Mouse (Mus musculus) adrenal gland, adult (tissue): ENCODE data around the gene Cog6.

Experiments
- DNase-seq, 2 experiments: peaks; one replicate each; pipeline ENCODE4 v3.0.0; 2022 to 2023; ENCODE audit warnings: low spot score in 1 of 2; ENCODE audit not compliant: inconsistent age in 2 of 2

Cog6 gene

GRCm38 (mm10) chr3:52964206-52964605 is 52.8 kb downstream of the Cog6 start:
- DNase-seq, result no peak

- no peak for DNase-seq
Measured at GRCm38 (mm10) chr3:52963441-52963840, 53.6 kb downstream of the Cog6 start.

DNA sequence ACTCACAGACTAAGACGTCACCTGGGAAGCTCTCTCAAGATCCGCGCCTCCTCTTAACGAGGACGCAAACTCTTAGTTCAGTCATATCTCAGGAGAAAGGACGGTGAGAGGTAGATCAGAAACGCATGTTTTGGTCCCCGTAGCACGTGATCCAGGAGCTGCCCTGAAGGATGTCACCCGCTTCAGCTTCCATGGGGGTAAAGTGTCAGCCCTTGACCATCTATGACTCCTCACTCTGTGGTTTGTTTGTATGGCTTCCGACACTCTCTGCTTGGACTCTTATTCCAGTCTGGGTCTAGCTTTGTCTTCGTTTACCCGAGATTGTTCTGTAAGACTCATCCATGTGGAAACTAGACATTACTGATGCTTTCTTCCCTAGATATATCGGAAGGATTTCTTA is 54.6 kb downstream of the Cog6 start:
- DNase-seq, result no peak

DNA sequence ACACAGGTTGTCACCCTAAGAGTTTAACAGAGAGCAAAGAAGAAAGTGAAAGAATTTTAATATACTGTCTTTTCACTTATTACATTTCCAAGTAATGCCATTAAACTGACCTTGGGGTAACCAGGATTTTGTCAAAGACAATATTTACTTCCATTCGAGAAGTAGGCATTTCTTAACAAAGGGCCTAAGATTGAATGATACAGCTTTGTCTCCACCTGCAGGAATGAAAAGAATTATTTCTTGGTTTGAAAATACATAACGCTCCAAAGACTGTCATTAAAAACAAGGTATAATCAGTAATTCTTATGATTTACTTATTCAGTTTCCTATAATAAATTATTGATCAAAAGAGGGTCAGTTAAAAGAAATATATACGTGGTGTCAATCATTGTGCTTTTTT is 55.4 kb downstream of the Cog6 start:
- no peak for DNase-seq

- no peak for DNase-seq
Measured at GRCm38 (mm10) chr3:52960951-52961350, 56.1 kb downstream of the Cog6 start.

- no peak for DNase-seq
Measured at GRCm38 (mm10) chr3:52958444-52959120, 58.5 kb downstream of the Cog6 start.

DNA sequence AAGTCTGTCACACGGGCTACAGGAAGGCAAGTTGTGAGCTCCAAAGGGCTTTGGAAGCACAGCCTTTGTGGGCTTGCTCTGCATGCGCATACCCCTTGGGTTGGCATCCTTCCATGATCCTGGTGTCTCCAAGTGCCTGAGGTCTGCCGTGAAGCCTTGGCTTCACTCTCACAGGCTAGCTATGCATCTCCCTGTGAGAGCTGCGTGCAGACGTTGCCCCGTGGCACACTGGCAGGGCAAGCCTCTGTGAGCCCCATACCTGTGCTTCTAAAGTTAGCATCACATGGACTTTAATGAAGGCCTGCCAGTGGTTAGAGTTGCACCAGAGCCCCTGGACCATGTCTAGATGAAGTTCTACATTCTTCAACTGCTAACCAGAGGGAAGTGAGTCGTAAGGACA is 59.2 kb downstream of the Cog6 start:
- DNase-seq, result no peak

- DNase-seq, result peak in 1 of 2 experiments; percentile 33
Measured at GRCm38 (mm10) chr3:52956236-52956635, 60.8 kb downstream of the Cog6 start.

DNA sequence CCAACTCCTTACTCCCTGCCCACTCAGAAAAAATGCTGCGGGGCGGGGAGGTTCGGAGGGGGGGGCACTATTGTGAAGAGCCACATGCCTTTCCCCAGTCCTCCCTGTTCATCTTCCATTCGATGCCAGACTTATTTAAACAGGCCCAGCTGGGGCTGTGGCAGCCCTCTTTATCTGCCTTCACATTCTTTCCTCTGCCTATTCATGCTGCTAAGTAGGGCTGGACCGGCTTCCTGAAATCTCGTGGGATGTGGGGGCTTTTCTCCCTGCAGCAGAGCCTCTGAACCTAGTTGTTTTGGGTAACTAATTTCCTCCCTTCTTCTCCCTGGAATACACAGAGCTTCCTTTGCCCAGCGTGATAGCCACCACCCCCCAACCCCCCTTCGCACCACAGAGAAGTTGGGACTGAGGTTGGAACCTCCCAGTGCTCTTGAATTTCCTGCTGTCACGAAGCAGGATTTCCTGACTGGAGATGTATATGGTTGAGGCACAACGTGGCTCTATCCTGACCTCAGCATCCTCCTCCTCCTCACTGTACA is 61.5 kb downstream of the Cog6 start:
- peak; percentile 47 to 63 for DNase-seq

DNA sequence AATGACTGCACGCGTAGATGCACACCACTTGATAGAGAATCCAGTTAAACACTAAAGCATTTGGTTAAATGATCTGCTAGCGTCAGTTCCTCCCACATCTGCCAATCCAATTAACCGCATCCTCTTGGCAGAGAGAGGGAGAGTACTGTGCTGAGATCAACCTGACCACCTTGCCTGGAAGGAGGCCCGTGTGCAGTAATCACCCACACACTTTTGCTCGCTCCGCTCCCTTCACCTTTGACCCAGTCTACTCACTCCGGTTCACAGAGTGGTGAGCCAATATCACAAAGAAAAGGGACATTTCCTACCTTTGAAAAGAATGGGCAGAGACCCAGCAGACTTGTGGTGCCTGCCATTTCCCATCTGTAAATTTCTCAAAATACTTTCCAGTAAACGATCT is 62.4 kb downstream of the Cog6 start:
- DNase-seq, result peak; percentile 49 to 63

DNA sequence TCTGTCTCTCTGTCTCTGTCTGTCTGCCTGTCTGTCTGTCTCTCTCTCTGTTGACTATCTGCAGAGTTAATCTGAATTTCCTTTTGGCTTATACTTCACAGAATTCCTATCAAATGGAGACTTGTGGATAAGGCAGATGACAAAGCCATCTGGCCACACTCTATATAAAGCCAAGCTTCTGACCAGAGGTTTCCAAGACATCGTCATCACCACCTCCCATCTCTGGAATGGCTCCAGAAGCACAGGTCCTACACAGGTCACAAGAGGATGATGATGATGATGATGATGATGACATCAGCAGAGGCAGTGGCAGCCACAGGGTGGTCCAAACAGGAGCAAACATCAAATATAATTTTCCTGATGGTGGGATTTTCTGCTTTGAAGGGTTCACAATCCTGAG is 63.2 kb downstream of the Cog6 start:
- no peak for DNase-seq

DNA sequence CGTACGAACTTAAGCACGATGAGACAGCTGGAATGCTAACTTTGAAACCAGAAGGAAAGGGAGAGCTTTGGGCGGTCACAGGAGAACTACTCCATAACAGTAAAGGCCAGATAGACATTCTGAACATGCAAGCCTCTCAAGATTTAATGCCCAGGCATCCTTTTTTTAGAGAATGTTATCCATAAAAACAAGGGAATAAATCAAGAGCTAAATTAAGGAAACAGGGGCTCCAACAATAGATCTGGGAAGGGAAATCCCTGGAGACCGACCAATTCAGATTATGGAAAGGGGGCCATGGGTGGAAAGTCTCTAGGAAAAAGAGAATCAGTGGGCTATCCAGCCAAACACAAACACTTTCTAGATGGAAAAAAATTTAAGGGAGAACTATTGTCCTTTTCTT is 68.2 kb downstream of the Cog6 start:
- DNase-seq, result no peak

DNA sequence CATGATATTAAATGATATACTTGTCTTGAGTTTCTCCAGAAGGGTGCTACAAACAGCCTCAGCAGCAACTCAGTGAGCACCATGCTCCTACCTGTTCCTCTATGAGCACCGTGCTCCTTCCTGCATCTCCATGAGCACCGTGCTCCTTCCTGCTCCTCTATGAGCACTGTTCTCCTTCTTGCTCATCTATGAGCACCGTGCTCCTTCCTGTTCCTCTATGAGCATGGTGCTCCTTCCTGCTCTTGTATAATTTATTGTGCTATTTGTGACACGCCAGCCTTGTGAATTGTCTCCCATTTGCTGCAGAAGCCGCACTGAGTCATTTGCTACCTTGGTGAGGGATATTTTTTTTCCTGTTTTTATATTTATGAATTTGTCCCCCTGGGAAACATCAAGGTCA is 69.6 kb downstream of the Cog6 start:
- DNase-seq, result peak in 1 of 2 experiments; percentile 49

- peak; percentile 29 to 69 for DNase-seq
Measured at GRCm38 (mm10) chr3:52940832-52941468, 76.1 kb downstream of the Cog6 start.

DNA sequence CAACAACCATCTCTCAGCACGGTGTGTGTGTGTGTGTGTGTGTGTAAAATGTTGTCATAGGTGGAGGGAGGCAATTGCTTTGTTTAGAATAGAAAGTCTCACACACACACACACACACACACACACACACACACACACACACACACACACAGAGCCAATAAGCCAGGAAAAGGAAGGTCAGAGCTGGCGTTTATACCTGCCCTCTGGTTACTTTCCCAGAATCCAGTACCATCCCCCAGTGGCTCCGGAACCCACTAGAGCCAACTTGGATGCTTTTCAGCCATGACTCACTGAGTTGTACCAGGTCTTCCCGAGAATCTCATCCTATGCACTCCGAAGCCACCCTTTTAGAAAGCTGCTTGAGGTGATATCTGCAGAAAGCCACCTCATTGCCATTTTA is 78.6 kb downstream of the Cog6 start:
- DNase-seq, result peak; percentile 33 to 70

DNA sequence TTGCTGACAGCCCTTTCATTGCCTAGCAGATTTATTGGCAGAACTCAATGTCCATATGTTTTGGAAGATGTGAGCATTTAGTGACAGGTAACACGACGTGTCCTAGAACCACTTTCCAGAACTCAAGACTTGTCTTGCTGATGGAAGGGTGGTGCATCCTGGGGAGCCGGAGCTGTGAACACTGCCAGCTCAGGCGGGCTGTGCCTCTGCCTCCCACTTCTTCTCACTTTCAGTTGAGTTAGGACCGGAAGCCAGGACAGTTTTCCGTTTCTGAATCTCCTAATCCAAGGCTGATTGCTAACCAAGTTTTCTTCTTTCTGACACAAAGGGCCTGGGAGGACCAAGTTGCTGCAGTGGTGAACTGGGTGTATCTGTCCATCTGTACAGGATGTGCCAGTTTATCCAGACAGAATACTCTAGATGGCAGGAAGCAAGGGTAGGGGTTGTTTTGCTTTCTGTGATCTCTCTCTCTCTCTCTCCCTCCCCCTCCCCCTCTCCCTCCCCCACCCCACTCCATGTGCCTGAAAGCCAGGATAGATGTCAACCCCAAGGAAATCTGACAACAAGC is 79.2 kb downstream of the Cog6 start:
- DNase-seq, result peak in 1 of 2 experiments; percentile 33

GRCm38 (mm10) chr3:52931956-52932355 is 85.1 kb downstream of the Cog6 start:
- no peak for DNase-seq
